Mouse (Mus musculus) kidney, embryonic 16.5 days (tissue): ENCODE data around the gene Pax6. TPM values are rescaled to one million over a fixed set of nuclear protein-coding genes. Genes with fewer than 3 reads are reported as not detected.

Experiments used
- ATAC-seq: fragments of 200-750 bp; cut with Nextera tagmentation; 2 replicates; pipeline ENCODE4 v1.8.0; 2017; ENCODE audit warnings: moderate TSS enrichment; ENCODE audit not compliant: low FRiP score, low TSS enrichment
- H3K27ac ChIP-seq: fragments of 300-500 bp; sonication (generic); 2 replicates; pipeline ENCODE4 v1.5.1; 2014; ENCODE audit warnings: low read length
- H3K27me3 ChIP-seq: fragments of 300-500 bp; sonication (generic); 2 replicates; pipeline ENCODE4 v1.6.1; 2014; ENCODE audit warnings: low read length, control low read depth, mixed read lengths; ENCODE audit not compliant: insufficient read depth
- H3K36me3 ChIP-seq: fragments of 300-500 bp; sonication (generic); 2 replicates; pipeline ENCODE4 v1.6.1; 2014; ENCODE audit warnings: low read length, control low read depth, mixed read lengths; ENCODE audit not compliant: insufficient read depth
- H3K4me1 ChIP-seq: fragments of 300-500 bp; sonication (generic); 2 replicates; pipeline ENCODE4 v1.6.1; 2014; ENCODE audit warnings: low read length, control low read depth, mixed read lengths; ENCODE audit not compliant: insufficient read depth
- H3K4me2 ChIP-seq: fragments of 300-500 bp; sonication (generic); replicated peaks from 2 replicates; pipeline ENCODE4 v1.6.1; 2014; ENCODE audit warnings: low read depth, low read length
- H3K4me3 ChIP-seq: fragments of 300-500 bp; sonication (generic); 2 replicates; pipeline ENCODE4 v1.5.1; 2014; ENCODE audit warnings: mild to moderate bottlenecking, low read length
- H3K9ac ChIP-seq: fragments of 300-500 bp; sonication (generic); replicated peaks from 2 replicates; pipeline ENCODE4 v1.6.1; 2014; ENCODE audit warnings: low read length
- H3K9me3 ChIP-seq: fragments of 300-500 bp; sonication (generic); 2 replicates; pipeline ENCODE4 v1.6.1; 2016; ENCODE audit warnings: low read length, control low read depth
- WGBS: fragments of 180-500 bp; shearing (Covaris S2); extraction: QIAGEN DNeasy Blood & Tissue Kit; methylation state at CpG from one replicate; pipeline ENCODE4 v1.1.7; 2014; 5-methylcytosine and 5-hydroxymethylcytosine counted together
- polyA plus RNA-seq: library from polyadenylated mRNA; unstranded; fragments of >200 nt; fragmentation: Nextera tagmentation; extraction: Ambion mirVana; gene quantifications from 2 replicates; pipeline ENCODE4 v1.2.1, GENCODE M21; 2015

Gene Pax6
- polyA plus RNA-seq, 1 experiment from 2014 or later = 0.09 TPM

GRCm38 (mm10) chr2:105676080-105676908 is 7.6 kb downstream of the Pax6 start:
- Histone ChIP-seq H3K27ac (no peak overlapping the region), H3K4me3 (peak overlapping the region; percentile 32), H3K4me2 (peak overlapping the region; percentile 46), H3K27me3 (peaks cover 99% of the 10 kb centered on the region), H3K9me3 (no peaks in the 10 kb centered on the region), H3K36me3 (no peaks in the 10 kb centered on the region), H3K9ac (no peak overlapping the region), H3K4me1 (peaks cover 26% of the 10 kb centered on the region)
- WGBS = under 1% methylated on average over 77 of the region's 77 CpGs
- ATAC-seq = peak; percentile 44

GRCm38 (mm10) chr2:105676909-105677433 is 8.3 kb downstream of the Pax6 start:
- Histone ChIP-seq H3K4me2 (no peak overlapping the region), H3K4me3 (peak overlapping the region; percentile 32; the same call in 1 of the 2 replicates), H3K27ac (no peak overlapping the region), H3K4me1 (peaks cover 26% of the 10 kb centered on the region), H3K36me3 (no peaks in the 10 kb centered on the region), H3K9me3 (no peaks in the 10 kb centered on the region), H3K9ac (no peak overlapping the region), H3K27me3 (peaks cover 99% of the 10 kb centered on the region)
- no peak for ATAC-seq
- under 1% methylated on average over 11 of the region's 11 CpGs for WGBS

GRCm38 (mm10) chr2:105677434-105678105 is 8.9 kb downstream of the Pax6 start:
- no peak overlapping the region for H3K27ac ChIP-seq
- peaks cover 26% of the 10 kb centered on the region for H3K4me1 ChIP-seq
- no peaks in the 10 kb centered on the region for H3K36me3 ChIP-seq
- no peak overlapping the region for H3K4me2 ChIP-seq
- H3K9me3 ChIP-seq = no peaks in the 10 kb centered on the region
- ATAC-seq = no peak
- WGBS = 1% methylated on average over 11 of the region's 11 CpGs
- peaks cover 99% of the 10 kb centered on the region for H3K27me3 ChIP-seq
- H3K4me3 ChIP-seq = no peak overlapping the region
- H3K9ac ChIP-seq = no peak overlapping the region

GRCm38 (mm10) chr2:105678306-105678705 is 9.6 kb downstream of the Pax6 start:
- H3K4me3 ChIP-seq = no peak overlapping the region
- peaks cover 26% of the 10 kb centered on the region for H3K4me1 ChIP-seq
- peaks cover 99% of the 10 kb centered on the region for H3K27me3 ChIP-seq
- no peaks in the 10 kb centered on the region for H3K36me3 ChIP-seq
- H3K4me2 ChIP-seq = no peak overlapping the region
- no peaks in the 10 kb centered on the region for H3K9me3 ChIP-seq
- no peak overlapping the region for H3K9ac ChIP-seq
- H3K27ac ChIP-seq = no peak overlapping the region
- no peak for ATAC-seq
- WGBS = 3% methylated on average over 4 of the region's 4 CpGs

GRCm38 (mm10) chr2:105678880-105679321 is 10.2 kb downstream of the Pax6 start:
- H3K36me3 ChIP-seq = no peaks in the 10 kb centered on the region
- H3K9me3 ChIP-seq = no peaks in the 10 kb centered on the region
- no peak overlapping the region for H3K4me2 ChIP-seq
- no peak overlapping the region for H3K4me3 ChIP-seq
- peaks cover 21% of the 10 kb centered on the region for H3K4me1 ChIP-seq
- H3K9ac ChIP-seq = no peak overlapping the region
- WGBS = 2% methylated on average over 7 of the region's 7 CpGs
- peaks cover 98% of the 10 kb centered on the region for H3K27me3 ChIP-seq
- ATAC-seq = no peak
- H3K27ac ChIP-seq = no peak overlapping the region

- Histone ChIP-seq H3K4me3 (no peak overlapping the region), H3K27ac (no peak overlapping the region), H3K4me1 (peaks cover 17% of the 10 kb centered on the region), H3K27me3 (peaks cover 97% of the 10 kb centered on the region), H3K36me3 (no peaks in the 10 kb centered on the region), H3K9ac (no peak overlapping the region), H3K9me3 (no peaks in the 10 kb centered on the region), H3K4me2 (no peak overlapping the region)
- WGBS = 0% methylated on average over 2 of the region's 2 CpGs
- ATAC-seq = no peak
These were observed 10.6 kb downstream of the Pax6 start for GRCm38 (mm10) chr2:105679331-105679730.

- peak; percentile 32; the same call in 1 of the 2 replicates for ATAC-seq
- peaks cover 7% of the 10 kb centered on the region for H3K4me1 ChIP-seq
- 2% methylated on average over 22 of the region's 24 CpGs for WGBS
These were observed 11.7 kb downstream of the Pax6 start for GRCm38 (mm10) chr2:105680146-105680998.

GRCm38 (mm10) chr2:105680999-105681710 is 12.5 kb downstream of the Pax6 start:
- Histone ChIP-seq H3K4me1 (peaks cover under 1% of the 10 kb centered on the region; the same call in 1 of the 2 replicates), H3K4me3 (no peak overlapping the region), H3K4me2 (no peak overlapping the region), H3K9me3 (no peaks in the 10 kb centered on the region), H3K9ac (no peak overlapping the region), H3K27ac (no peak overlapping the region), H3K36me3 (no peaks in the 10 kb centered on the region), H3K27me3 (peaks cover 95% of the 10 kb centered on the region)
- WGBS = 4% methylated on average over 30 of the region's 30 CpGs
- ATAC-seq = peak; percentile 37; the same call in 1 of the 2 replicates

More at GRCm38 (mm10) chr2:105680146-105680998, 11.7 kb downstream of the Pax6 start:
- Histone ChIP-seq H3K36me3 (no peaks in the 10 kb centered on the region), H3K9me3 (no peaks in the 10 kb centered on the region), H3K9ac (no peak overlapping the region), H3K4me2 (no peak overlapping the region), H3K27ac (no peak overlapping the region), H3K27me3 (peaks cover 94% of the 10 kb centered on the region), H3K4me3 (no peak overlapping the region)
